Mouse (Mus musculus) frontal cortex, postnatal 25 days (tissue): ENCODE measurements at regions not wholly inside any gene's neighbourhood (a gene's known extent, or its start where the extent isn't known, plus 50 kb on each side); places are given as distances from the start of the nearest gene placed in this dataset.

ENCODE experiments used
- DNase-seq, 2 experiments: peaks; one replicate each; pipeline ENCODE4 v3.0.0; 2022; ENCODE audit warnings: low spot score in 2 of 2

DNA sequence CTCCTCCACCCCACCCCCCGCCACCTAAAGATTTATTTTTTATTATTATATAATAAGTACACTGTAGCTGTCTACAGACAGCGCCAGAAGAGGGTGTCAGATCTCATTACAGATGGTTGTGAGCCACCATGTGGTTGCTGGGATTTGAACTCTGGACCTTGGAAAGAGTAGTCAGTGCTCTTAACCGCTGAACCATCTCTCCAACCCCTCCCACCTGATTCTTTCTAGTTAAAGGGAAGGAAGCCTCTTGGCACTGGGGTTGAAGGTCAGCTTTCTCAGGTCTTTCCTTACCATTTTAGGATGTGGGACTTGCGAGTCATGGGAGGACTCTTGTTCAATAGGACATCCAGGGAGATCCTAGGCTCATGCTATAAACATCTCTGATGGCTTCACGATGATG, 54.7 kb downstream of the Hes1 start:
- DNase-seq: no peak

DNA sequence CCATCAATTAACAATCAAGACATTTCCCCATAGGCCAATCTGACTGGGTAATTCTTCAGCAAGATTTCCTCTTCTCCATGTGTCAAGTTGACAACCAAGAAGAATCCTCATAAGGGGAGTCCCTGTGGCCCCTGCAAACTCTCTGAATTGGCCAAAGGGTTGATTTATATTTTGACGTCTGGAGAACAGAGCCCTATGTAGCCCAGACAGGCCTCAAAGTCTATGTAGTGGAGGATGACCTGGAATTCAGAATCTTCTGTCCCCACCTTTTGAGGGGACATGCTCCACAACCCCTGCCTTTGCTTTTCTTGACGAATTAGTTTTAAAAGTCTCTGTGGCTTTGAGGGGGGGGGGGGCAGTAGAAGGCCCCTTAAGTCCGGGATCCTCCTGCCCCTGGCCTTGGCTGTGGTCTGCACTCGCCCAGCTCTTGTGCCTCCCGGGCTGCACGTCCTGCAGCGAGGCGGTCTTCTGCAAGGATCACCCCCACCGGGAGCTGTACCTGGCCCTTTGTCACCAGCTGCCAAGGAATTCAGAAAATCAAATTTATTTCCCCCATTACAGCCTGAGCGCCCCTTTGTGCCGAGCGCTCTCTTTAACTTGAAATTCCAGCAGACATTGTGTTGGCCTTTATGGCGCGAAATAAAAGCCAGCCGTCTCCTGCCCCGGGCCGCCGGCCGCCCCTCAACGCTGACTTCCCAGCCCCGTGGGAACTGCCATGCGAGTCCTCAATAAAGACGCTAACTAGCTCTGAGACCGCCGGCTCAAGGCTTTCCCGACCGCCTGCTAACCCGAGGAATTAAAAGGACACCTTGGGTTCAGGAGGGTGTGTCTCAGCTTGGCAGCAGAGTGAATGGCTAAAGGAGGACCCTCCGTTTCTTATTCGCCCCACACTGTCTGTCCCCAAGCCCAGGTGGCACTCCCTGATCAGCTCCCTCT, 56.4 kb downstream of the Hes1 start:
- no peak for DNase-seq

DNA sequence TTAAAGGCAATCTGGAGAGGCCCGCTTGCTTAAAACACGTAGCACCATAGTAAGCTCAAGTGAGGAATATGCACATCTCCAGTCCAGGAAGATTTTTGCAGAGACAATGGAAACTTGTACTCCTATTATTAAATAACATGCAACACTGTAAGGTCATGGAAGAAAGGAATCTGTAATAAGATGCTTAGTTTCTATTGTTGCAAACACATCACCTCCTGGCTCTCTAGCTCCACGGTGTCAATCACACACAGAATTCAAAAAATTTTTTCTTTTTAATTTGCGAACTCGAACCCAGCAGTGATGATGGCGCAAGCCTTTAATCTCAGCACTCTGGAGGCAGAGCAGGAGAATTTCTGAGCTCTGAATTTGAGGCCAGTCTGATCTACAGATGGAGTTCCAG, 57.4 kb downstream of the Hes1 start:
- DNase-seq: no peak

GRCm38 (mm10) chr16:30122211-30123070, 58.3 kb downstream of the Hes1 start:
- no peak for DNase-seq

- DNase-seq: no peak
These were observed 62.8 kb downstream of the Hes1 start for GRCm38 (mm10) chr16:30127015-30127414.

- no peak for DNase-seq
These were observed 64.6 kb downstream of the Hes1 start for GRCm38 (mm10) chr16:30128787-30129186.

DNA sequence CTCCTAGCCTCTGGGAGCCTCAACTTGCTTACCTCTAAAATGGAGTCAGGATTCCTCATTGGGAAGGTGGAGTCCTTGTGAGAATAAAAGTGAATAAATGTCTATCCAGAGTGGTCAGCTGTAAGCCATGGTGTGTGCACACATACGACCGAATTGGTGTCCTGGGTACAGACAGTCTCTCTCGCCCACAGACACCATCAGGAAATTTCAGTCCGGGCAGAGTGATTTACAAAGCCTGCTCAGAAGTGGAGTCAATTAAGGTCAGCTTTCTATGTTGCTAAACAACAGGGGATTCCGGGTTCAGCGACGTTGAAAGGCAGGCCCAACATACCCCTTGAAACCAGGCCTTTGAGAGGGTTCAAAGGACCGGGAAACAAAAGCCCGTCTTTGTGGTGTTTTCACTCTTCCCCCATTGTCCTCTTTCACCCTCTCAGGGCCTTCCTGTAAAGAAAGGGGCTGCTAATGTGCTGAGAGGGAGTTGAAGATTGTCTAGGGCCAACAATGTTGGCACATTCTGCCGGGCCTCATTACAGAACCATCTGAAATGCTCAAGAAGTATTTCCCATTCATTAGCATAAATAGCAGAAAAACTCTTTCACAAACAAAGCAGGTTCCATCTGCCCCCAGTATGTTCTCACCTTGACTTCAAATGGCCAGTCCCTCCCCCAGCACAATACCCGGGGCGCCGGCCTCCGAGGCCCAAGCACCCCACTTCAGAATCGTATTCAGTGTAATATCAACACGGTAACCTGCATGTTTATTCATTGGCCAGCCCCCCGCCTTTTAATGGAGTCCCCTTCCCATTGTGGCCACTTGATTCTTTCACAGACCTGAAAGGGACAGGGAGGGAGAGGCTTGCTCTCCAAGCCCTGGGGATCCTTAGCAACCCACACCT, 65.3 kb downstream of the Hes1 start:
- DNase-seq: no peak

DNA sequence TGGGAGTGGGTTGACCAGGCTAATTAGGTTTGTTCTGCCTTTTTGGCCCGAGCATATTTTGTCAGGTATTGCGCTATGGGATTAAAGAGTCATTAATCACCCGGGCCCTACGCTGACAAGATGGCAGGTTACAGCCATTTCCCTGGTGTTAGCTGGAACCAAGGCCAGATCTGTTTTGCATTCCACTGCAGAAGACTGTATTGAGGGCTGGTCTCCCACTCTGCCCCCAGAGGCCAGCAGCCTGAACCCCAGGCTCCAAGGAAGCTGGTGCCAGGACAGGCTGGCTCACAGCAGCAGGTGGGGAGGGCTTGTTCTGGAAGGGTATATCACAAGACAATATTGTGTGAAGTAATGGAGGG, 65.9 kb downstream of the Hes1 start:
- DNase-seq: no peak

GRCm38 (mm10) chr16:30132086-30132485, 67.9 kb downstream of the Hes1 start:
- DNase-seq: no peak

DNA sequence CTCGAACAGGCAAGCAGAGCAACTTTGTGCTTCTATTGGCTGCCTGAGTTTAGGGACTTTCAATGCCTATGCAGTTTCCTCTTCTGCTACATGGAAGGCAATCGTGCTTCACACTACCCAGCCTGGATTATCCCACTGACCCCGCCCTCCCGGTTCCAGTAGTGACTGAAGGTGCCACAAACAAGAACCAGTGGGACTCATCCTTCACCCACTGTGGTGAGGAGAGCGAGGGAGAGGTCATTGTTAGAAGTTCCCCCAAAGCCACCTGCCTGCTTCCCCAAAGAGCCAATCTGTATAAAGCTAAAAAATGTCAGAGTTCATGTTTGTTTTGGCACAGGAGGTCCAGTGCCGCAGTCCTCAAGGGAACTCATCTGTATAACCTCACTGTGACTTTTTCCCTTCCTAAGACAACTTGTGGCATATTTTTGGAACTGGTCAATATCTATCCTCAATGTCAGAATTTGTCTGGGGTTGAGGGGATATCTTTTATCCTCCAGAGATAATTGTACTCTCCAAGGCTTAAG, 70.5 kb downstream of the Hes1 start:
- DNase-seq: no peak

DNA sequence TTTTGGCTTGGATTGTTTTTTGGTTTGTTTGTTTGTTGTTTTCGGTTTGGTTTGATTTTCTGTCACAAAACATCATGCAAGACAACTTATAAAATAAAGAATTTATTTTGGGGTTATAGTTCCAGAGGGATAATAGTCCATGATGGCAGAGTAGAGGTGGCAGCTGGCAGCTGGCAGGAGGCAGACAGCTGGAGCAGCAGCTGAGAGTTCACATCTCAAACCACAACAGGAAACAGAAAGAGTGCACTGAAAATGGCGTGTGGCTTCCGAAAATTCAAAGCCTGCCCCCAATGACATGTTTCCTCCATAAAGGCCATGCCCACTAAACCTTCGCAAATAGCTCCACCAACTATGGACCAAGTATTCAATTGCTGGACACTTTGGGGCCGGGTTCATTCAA, 72.7 kb downstream of the Hes1 start:
- DNase-seq: no peak

DNA sequence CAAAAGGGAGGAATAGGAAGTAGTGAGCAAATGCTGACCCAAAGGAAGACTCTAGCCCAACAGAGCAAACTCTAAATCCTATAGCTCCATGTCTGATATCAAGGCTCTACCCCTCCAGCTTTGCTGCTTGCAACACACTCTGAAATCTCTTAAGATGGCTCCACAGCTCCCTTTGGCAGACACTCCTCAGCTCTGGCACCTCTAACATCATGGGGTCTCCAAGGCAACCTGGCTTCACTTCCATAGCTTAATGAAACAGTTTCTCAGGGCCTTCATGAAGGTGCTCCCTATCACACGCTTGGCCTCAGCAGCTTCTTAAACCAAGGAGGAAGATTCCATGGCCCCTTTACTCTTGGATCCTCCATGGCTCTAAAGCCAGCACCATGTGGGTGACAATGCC, 73.6 kb downstream of the Hes1 start:
- no peak for DNase-seq

DNA sequence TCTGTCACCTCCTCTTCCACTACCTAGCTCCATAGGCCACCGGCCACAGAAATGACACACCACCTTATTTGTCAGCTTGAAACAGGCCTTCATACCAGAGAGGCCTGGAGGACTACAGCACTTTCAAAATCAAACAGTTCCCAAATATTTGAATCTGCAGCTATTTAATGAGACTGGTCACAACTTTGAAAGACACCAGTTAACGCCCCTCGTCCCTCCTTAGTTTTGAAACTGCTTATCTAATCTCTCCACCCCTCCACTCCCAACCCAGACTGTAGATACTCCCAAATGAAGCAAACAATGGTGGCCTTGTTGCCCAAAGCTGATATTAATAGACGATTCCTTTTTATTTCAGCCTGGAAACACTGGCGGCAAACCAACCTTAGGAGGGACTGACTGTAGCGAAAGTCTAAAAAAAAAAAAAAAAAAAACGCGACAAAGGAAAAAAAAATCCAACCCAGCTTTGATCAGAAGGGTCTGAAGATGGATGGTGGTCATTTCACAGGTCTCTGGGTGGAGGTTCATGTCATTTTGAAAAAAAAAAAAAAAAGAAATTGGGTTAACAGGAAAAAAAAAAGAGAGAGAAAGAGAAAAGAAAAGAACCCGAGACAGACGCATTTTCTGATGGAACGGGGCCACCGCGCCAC, 80.8 kb downstream of the Hes1 start:
- no peak for DNase-seq

GRCm38 (mm10) chr16:30145465-30146207, 81.5 kb downstream of the Hes1 start:
- no peak for DNase-seq

GRCm38 (mm10) chr16:30146208-30146525, 82.0 kb downstream of the Hes1 start:
- no peak for DNase-seq

DNA sequence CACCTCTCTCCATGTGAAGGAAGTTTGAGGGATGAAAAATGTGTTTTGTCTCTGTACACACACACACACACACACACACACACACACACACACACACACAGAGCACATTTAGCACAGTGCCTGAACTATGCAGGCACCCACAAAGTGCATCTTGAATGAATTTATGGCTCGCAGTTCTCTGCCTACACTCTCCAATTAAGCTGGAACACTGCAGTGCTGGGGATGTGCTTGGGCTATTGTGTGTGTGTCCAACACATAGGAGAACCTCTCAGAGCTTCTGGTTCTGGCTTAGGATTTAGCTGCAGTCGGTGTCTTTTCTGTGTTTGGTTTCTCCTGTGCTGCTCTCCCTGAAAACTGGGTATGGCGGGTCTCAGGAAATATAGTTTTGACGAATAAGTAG, 83.1 kb downstream of the Hes1 start:
- no peak for DNase-seq

DNA sequence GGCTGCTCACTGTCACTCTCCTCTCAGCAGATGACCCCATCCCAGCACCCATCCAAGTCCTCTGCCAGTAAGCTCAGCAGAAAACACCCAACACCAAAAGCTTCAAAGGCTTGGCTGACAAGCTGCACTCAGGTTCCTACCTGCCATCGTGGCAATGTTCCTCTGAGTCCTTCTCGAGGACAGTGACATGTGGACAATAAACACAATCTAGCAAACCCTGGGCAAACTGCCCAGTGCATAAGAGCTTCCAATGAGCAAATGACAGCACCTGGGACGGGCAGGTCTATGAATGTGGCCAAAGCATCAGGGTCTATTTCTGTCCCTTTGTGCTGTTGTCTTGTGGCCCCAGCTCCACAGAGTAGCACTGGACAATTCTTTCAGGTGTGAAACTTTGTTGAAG, 86.9 kb downstream of the Hes1 start:
- no peak for DNase-seq

GRCm38 (mm10) chr16:30155070-30155469, 90.9 kb downstream of the Hes1 start:
- DNase-seq: no peak

- no peak for DNase-seq
These were observed 91.5 kb downstream of the Hes1 start for GRCm38 (mm10) chr16:30155486-30156246.

DNA sequence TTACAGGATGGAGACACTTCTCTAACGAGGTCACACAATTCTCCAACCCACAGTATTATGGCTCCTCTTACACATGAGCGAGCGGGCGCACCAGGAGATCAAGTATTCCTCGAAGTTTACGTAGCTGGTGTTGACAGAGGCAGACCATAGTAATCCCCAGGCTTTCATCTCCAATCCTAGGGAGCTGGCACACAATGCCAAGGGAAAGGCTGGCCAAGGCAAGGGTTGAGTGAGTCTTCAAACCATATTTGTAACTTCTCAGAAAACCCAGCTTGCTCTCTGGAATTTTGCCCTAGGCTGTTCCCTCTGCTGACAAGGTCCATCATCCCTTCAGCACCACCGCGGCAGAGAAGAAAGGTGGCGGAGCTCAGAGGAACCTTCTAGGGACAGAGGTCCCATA, 94.0 kb downstream of the Hes1 start:
- DNase-seq: no peak
